Mouse (Mus musculus): ENCODE data around the gene Nmrk2.
"Not testable (repeated sequence)": the region's sequence is repeated elsewhere in the genome, so short reads cannot be mapped to it uniquely, and the experiment has no call there.

Nmrk2 gene

GRCm38 (mm10) chr10:81184765-81185164 is 17.1 kb downstream of the Nmrk2 start:
- no peak for DNase-seq (ENCODE audit: low read depth)

- no peak for DNase-seq (ENCODE audit: low read depth)
Measured at GRCm38 (mm10) chr10:81183805-81184204, 18.0 kb downstream of the Nmrk2 start, which contains the start of gene 4930442H23Rik. TSS of gene 4930442H23Rik (minus strand) at chr10:81183849.

- peak; percentile 100 for DNase-seq (ENCODE audit: low read depth)
Measured at GRCm38 (mm10) chr10:81182336-81183333, 19.2 kb downstream of the Nmrk2 start, which contains the start of gene Dapk3. TSS of gene Dapk3 (plus strand) at chr10:81183005.

- DNase-seq (ENCODE audit: low read depth): peak; percentile 37
Measured at GRCm38 (mm10) chr10:81181860-81182259, 20.0 kb downstream of the Nmrk2 start.

GRCm38 (mm10) chr10:81180946-81181345 is 20.9 kb downstream of the Nmrk2 start:
- DNase-seq (ENCODE audit: low read depth): peak; percentile 31

- peak; percentile 35 for DNase-seq (ENCODE audit: low read depth)
Measured at GRCm38 (mm10) chr10:81179451-81180342, 22.2 kb downstream of the Nmrk2 start.

- no peak for DNase-seq (ENCODE audit: low read depth)
Measured at GRCm38 (mm10) chr10:81178927-81179326, 22.9 kb downstream of the Nmrk2 start.

- no peak for DNase-seq (ENCODE audit: low read depth)
Measured at GRCm38 (mm10) chr10:81177958-81178712, 23.7 kb downstream of the Nmrk2 start.

- DNase-seq (ENCODE audit: low read depth): peak; percentile 65
Measured at GRCm38 (mm10) chr10:81177491-81177925, 24.3 kb downstream of the Nmrk2 start.

GRCm38 (mm10) chr10:81176466-81177271 is 25.2 kb downstream of the Nmrk2 start, which contains the start of gene Eef2:
TSS of gene Eef2 (plus strand) at chr10:81176631.
- peak; percentile 99 for DNase-seq (ENCODE audit: low read depth)

GRCm38 (mm10) chr10:81175936-81176465 is 25.9 kb downstream of the Nmrk2 start:
- peak; percentile 58 for DNase-seq (ENCODE audit: low read depth)

GRCm38 (mm10) chr10:81175345-81175701 is 26.5 kb downstream of the Nmrk2 start:
- not testable (repeated sequence) for DNase-seq (ENCODE audit: low read depth)

- peak; percentile 93 for DNase-seq (ENCODE audit: low read depth)
Measured at GRCm38 (mm10) chr10:81174617-81175344, 27.1 kb downstream of the Nmrk2 start.

- peak; percentile 93 for DNase-seq (ENCODE audit: low read depth)
Measured at GRCm38 (mm10) chr10:81173132-81173531, 28.7 kb downstream of the Nmrk2 start.

GRCm38 (mm10) chr10:81169411-81169900 is 32.4 kb downstream of the Nmrk2 start:
- DNase-seq (ENCODE audit: low read depth): peak; percentile 86

GRCm38 (mm10) chr10:81168521-81169244 is 33.2 kb downstream of the Nmrk2 start:
- DNase-seq (ENCODE audit: low read depth): peak; percentile 95

- DNase-seq (ENCODE audit: low read depth): no peak
Measured at GRCm38 (mm10) chr10:81168087-81168431, 33.8 kb downstream of the Nmrk2 start.

GRCm38 (mm10) chr10:81167200-81168086 is 34.4 kb downstream of the Nmrk2 start, which contains the start of gene Pias4:
TSS of gene Pias4 (minus strand) at chr10:81167923.
- DNase-seq (ENCODE audit: low read depth): peak; percentile 100
